Mouse (Mus musculus) layer of hippocampus, postnatal 14 days (tissue): ENCODE measurements around the gene Mrpl49. TPM values are rescaled to one million over a fixed set of nuclear protein-coding genes. Genes with fewer than 3 reads are reported as not detected.
A peak's percentile ranks its signal among the peaks of the same experiment; 100 is the strongest.

Experiments
- DNase-seq, 2 experiments: peaks; one replicate each; pipeline ENCODE4 v3.0.0; 2021 to 2022; ENCODE audit warnings: low spot score in 2 of 2, mixed read lengths in 1 of 2
- total RNA-seq, 2 experiments: library from RNA; stranded (reverse); gene quantifications; 2 replicates each; pipeline ENCODE4 v1.2.3; 2021

Gene Mrpl49
- total RNA-seq, 2 experiments from 2014 or later, result 39.9 to 50.8 TPM

- DNase-seq, result no peak
These were observed 17.6 kb downstream of the Mrpl49 start for GRCm38 (mm10) chr19:6040002-6040401.

- no peak for DNase-seq
These were observed 19.3 kb downstream of the Mrpl49 start for GRCm38 (mm10) chr19:6038326-6038725.

DNA sequence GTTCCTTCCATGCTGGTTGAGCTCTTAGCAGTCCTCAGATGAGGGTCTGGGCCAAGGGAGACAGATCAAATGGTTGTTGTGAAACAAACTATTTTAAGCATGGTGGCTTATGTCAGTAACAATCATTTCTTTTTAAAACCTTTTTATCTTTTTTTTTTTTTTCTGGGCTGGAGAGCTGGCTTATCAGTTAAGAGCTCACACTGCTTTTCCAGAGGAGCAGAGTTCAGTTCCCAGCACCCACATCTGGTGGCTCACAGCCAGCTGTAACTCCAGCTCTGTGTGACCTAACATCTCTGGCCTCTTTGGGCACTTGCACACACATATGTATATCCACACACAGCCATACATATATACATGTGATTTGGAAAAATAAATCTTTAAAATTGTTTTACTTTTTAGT is 19.9 kb downstream of the Mrpl49 start:
- DNase-seq, result no peak

GRCm38 (mm10) chr19:6035966-6036585 is 21.5 kb downstream of the Mrpl49 start:
- DNase-seq, result no peak

DNA sequence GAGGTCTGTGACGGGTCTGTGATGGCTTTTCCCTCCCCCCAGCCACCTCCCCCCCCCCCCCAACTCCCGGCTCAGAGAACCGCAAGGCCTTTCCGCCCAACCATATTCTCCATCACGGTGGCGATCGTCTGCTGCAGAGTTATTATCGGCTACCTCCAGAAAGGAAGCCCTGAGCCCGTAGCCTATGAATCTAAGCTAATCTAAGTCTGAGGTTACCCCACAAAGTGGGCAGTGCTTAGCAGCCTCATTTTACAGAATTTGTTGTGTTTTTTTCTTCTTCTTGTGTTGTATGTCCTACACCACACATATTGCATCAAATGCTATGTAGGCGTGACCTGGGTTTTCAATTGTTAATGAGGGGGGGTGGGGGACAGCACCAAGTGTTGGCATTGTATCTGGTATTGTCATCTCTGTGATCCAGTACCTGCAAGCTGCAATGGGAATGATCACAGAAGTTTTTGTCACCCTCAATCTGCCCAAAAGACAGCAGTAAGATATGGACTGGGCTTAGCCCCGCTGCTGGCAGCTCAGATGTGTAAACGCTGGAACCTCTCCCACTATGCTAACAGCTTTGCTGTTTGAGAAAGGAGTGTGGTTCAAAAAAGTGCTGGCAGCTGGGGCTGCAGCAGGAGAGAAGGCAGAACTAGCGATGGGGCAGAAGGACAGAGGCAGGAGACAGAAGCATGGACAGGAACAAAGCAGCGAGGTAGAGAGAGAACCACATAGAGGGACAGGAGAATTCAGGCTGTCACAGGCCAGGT is 26.9 kb downstream of the Mrpl49 start:
- no peak for DNase-seq

DNA sequence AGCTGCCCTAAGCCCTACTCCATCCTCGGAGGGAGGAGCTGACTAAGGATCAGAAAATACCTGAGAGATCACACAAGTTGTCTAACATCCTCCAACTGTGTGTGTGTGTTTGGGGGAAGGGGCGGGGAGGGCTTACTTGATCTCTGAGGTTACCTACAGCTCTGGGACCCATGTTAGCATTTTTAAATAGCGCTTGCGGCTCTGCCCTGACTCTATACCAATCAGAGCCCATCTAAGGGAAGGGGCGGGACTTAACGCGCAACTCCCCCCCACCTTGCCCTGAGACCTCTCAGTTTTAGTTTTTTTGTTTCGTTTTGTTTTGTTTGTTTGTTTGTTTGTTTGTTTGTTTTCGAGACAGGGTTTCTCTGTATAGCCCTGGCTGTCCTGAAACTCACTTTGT is 28.2 kb downstream of the Mrpl49 start:
- no peak for DNase-seq

DNA sequence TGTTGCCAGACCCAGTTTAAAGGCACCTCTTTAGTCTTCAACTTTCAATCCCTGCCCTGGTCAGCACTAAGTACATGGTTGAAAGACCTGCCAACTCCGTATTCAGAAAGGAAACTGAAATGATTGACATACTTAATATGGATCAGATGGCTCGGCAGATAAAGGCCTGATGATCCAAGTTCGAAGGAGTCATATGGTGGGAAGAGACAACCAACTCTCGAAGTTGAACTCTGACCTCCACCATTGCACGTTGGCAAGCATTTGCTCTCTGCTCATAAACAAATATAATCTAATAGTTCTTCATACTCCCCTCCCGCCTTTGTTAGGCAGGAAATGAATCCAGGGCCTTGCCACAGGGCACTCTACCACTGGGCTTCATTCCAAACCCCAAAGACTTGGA is 28.6 kb downstream of the Mrpl49 start:
- DNase-seq, result no peak

DNA sequence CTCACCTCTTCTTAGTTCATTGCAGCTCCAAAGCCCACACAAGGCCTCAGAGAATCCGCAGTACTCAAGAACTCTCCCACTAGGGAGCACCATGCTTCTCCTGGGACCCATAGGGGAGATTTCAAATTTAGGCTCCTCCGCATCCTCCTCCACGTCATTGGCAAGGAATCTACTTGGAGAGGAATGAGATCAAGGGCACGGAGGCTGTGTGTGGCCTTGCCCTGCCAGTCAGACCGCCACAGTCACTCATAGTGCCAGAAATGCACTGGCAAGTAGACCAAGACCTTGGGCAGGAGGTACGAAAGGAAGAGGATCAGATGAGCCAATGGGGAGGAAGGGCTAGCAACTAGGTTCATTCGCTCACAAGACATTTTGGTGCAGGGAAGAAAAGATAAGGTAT is 33.7 kb downstream of the Mrpl49 start:
- no peak for DNase-seq

DNA sequence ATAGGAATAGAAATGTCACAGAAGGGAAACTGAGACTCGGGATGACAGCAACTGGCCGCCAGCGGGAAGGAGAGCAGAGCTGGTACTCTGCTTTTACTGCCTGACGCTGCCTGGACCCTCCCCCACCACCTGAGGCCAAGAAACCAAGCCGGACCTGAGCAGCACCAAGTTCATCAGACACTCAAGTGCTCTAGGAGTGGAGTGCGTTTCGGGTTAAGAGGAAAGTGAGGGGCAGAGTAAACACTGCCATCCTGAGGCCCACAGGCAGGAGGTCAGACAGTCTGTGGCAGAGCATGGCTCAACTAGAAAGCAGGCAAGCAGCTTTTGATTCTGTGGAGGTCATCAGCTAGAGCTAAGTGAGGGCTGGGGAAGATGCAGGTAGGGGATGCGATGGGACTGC is 34.5 kb downstream of the Mrpl49 start:
- no peak for DNase-seq

DNA sequence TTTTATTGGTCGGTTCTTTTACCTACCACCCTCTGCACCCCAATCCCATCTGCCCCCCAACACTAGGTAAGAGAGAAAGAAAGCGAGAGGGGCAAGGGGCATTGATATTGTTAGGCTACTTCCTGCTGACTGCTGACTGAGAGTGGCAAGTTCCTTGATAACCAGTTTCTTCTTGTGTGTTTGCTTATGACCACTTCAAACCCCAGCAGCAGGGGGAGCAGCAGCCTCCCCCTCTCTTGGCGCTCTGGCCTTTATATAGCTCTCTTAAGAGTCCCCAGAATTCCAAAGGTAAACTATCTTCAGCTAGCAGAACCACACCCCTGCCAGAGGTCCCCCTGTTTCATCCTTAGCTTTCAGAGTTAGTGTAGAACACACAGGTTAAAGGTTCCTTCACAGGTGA is 37.3 kb downstream of the Mrpl49 start:
- no peak for DNase-seq

- peak; percentile 74 to 89 for DNase-seq
These were observed 39.2 kb downstream of the Mrpl49 start for GRCm38 (mm10) chr19:6018142-6019089.

DNA sequence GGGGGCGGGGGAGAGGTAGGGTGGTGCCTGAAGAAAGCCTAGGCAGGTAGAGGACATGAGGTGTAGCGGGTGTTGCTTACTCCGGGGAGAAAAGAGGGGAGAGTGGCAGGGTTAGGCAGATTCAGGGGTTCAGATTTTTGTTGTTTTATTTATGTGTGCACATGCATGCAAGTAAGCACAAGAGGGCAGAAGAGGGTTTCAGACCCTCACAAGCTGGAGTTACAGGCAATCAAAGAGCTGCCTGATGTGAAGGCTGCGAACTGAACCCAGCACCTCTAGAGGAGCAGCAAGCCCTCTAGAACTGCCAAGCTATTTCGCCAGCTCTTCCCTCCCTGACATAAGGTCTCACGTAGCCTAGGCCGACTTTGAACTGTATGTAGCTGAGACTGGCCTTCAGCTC is 41.1 kb downstream of the Mrpl49 start:
- no peak for DNase-seq

- DNase-seq, result peak; percentile 49 to 60
These were observed 41.9 kb downstream of the Mrpl49 start, which contains the start of gene Capn1 for GRCm38 (mm10) chr19:6015511-6016315. Gene Capn1, minus strand, starts transcription at chr19:6015897.

DNA sequence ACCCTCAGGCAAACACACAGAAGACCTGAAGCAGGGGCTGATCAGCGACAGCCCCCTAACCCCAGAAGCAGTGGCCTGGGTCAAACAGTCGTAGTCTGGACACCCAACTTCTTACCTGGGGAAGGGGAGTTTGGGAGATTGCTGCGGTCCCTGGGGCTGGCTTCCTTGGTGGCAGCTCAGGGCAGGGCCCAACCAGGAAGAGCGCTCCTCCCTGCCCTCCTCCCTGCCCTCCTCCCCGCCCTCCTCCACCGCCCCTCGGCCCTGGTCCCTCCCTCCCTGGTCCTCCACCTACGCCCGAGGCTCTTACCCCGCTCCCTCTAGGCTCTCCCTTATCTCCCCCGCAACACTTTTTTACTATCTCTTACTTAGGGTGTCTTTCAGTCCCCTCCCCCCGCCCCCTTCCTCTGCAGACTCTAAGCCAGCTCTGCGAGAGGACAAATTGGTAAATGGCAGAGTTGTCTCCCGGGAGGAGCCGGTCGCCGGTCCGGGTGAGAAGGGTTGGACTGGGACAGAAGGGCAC is 42.5 kb downstream of the Mrpl49 start:
- no peak for DNase-seq

DNA sequence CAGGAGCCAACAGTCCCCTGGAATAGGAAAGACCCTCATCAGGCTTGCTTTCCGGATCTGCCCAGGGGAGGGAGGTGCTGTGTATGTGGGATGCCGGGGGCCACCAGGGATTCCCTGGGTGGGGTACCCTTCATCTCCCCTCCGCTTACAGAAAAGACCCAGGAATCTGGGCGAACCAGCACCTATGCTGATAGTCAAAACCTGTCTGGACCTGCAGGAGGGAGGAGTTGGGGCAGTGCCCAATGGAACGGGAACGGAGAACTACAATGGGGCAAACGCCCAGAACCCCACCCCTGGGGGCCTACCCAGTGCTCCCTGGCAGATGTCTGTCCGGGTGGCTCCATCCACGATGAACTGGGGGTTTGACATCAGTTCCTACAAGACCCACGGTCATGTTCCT is 43.9 kb downstream of the Mrpl49 start:
- no peak for DNase-seq

GRCm38 (mm10) chr19:6009137-6009536 is 48.4 kb downstream of the Mrpl49 start:
- no peak for DNase-seq

GRCm38 (mm10) chr19:6007013-6007412 is 50.6 kb downstream of the Mrpl49 start:
- no peak for DNase-seq

DNA sequence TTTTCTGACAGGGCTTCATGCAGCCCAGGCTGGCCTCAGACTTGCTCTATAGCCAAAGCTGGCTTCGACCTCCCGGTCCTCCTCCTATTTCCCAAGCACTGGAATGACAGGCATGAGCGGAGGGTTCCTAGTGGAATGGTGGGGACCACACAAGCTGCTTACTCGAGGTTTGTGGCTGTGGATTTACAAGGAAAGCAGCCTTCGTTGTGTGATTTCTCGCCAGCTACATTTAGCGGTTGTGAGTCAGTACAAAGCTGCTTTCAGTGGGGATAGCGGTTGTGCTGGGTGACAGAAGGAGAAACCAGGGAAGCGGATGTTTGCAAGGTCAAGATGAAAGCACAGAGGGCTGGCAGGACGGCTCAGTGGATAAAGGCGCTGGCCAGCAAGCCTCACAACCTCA is 52.0 kb downstream of the Mrpl49 start:
- DNase-seq, result no peak
